Mouse (Mus musculus): Measurements from ENCODE around the gene Erf.

The Erf gene

DNA sequence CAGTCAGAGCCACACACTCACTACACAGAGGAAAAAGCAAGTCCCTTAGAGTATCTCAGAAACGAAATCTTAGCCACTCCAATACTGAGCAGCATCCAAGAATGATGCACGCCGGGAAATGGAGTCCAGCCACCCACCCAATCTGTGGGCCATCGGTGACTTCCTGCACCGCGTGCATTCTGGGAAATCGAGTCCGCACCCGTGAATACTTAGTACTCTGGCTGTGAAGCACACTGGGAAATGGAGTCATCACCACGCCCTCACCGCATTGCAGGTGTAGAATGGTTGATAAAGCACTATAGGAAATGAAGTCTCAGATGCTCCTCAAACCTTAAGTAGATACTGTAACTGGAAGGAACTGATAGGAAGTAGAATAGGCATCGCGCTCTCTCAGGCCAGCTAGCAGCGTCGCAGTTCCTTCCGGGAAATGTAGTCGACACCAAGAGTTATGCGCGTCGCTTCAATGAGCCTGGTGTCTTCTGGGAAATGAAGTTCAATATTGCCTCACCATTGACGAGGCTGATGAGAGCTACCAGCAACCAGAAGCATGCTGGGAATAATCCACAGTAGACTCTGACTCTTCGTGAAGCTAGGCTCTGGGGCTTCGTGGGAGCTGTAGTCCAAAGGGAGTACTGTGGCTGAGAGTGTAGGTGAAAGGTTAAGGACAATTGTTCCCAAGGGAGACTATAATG lies 12.4 kb downstream of the Erf start:
- DNase-seq = peak; percentile 85 to 94

- peak; percentile 96 to 98 for DNase-seq
These were observed 13.1 kb downstream of the Erf start, which contains the start of gene Gsk3a for GRCm38 (mm10) chr7:25237249-25238014. Gene Gsk3a, minus strand, starts transcription at chr7:25237851.

DNA sequence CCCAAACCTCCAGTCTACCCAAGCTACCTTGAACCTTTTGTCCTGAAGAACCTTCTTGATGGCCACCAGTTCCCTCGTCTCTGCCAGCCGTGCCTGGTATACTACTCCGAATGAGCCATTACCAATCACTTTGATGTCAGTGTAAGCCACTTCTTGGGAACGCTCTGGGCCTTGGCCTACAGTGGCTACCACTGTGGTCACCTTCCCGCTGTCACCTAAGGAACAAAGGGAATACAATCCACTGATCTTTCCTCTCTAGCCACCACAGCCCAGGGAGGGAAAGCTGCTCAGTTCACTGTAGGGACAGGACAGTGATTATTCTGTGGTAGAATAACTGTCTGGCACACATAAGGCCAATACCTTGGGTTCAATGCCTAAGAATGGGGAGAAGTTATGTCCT lies 15.0 kb downstream of the Erf start:
- DNase-seq = no peak

DNA sequence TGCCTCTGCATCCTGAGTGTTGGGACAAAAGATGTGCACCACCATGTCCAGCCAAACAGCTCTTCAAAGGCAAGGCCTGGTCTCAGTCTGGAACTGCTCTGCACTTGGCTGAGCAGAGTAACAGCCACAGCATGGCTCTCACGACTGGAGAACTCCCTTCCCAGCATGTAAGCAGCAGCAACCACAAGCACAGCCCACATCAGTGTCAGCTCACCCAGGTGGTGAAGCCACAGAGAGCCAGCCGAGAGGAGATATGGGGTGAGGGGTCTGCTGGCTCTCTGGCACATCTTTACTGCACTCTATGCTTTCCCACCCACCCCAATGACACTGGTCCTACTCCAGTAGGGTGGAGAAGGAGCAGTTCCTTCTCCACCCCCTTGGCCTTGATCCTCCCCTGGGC lies 17.5 kb downstream of the Erf start:
- DNase-seq = peak; percentile 65 to 79

- peak in 1 of 2 experiments; percentile 36 for DNase-seq
These were observed 18.4 kb downstream of the Erf start for GRCm38 (mm10) chr7:25232101-25232648.

- peak; percentile 19 to 48 for DNase-seq
These were observed 19.8 kb downstream of the Erf start for GRCm38 (mm10) chr7:25230690-25231285.

- no peak for DNase-seq
These were observed 22.8 kb downstream of the Erf start for GRCm38 (mm10) chr7:25227523-25228300.

DNA sequence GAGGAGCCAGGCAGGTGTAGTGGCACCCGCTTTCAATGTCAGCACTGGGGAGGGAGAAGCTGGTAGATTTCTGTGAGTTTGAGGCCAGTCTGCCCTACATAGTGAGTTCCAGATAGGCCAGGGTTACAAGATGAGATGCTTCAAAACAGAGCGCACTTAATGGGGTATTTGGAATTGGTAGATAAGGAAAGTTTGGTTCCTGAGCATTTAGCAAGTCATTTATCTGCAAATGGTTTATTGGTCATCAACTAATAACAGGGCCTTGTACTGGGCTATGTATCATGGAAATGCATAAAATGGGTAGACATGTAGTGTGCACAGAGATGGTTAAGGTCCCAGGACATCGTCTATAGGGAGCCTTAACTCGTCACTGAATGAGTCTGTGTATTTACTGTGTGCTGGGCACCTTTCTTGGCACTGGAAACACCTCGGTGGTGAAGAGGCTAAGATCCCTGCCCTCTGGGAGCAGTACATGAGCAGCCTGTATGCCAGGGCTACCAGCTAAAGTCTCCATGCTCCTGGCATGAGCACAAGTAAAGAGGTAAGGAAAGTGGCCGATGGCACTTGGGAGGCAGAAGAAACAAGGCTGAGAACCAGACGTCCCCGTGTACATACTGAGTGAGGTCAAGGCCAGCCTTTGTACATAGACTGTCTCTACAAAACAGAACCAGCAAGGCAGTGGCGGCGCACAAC lies 28.1 kb downstream of the Erf start:
- no peak for DNase-seq

- DNase-seq = peak; percentile 99
These were observed 29.3 kb downstream of the Erf start, which contains the start of gene Zfp526 for GRCm38 (mm10) chr7:25221102-25221883. Gene Zfp526, plus strand, starts transcription at chr7:25221425.

DNA sequence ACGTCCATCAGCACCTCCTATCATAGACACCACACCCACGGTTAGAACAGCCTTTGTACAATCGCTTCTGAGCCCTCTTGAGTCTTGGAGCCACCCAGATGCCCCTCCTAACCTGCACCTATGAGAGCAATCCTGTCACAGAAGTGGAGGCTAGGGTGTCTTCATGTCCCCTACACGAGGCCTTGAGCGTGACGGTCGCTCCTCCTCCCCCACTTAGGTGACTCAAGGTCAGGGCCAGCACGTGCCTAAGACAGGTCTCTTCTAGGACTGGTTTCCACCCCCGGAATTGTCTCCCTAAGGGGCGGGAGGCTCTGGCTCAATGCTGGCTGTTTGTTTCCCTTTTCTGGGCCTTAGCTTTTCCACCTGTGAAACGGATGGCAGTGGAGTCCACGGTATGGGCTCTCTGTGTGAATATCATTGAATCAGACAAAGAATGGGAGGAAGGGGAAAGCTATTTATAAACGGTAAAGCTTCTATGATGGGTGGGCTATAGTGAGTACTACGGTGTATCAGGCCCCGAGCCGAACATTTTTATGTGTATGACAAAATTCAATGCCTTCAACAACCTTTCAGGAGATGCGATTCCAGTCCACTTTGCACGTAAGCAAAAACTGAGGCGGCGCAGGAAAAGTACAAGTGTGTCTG lies 30.0 kb downstream of the Erf start, which contains the start of gene Dedd2:
TSS of gene Dedd2 (minus strand) at position 159 of the 645 bp plus-strand sequence.
- no peak for DNase-seq

DNA sequence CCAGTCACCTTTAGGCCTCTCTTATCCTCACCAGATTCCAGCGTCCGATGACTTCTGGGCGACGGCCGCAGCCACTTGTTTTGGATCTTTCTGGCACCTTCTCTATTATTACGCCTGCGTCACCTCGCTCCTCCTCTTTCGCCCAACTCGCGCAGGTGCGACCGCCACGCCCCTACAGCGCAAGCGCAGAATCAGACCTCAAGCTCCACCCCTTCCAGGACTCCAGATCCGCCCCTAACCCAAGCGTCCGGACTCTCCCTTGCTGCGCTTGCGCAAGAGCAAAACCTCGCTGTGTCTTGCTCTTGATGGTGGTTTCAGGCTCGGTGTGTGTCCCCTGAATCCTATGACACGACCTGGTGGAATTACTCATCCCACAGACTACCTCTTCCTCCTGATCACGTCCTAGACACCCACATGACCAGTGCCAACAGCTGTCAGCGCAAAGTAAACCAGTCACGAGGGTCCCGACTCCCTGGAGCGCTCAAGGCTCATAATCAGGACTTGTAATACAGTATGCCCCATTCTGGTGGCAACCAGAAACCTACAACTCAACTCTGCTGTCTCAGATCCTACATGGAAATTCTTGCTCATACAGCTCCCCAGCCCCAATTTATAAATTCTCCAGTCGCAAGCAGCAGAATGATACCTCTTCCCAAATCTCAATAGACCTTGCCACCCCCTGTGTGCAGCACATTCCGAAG lies 30.7 kb downstream of the Erf start:
- peak; percentile 96 to 97 for DNase-seq

DNA sequence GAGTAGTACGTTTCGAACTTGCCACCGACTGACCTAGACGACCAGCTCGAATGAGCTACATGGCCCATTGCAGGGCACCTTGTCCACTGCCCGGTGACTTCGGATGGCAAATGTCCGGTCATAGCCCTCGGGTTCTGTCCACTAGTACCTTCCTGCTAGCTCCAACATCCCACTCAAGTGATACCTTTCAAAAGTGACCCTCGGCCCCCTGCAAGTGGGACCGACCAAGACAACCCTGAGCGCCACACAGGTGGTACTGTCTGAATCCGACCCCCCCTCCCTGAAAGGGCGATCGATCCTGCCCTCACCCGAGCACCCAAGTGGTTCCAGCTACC lies 31.2 kb downstream of the Erf start:
- DNase-seq = no peak

GRCm38 (mm10) chr7:25218705-25219415 lies 31.7 kb downstream of the Erf start:
- peak; percentile 46 to 66 for DNase-seq

GRCm38 (mm10) chr7:25217653-25218395 lies 32.7 kb downstream of the Erf start:
- DNase-seq = no peak

DNA sequence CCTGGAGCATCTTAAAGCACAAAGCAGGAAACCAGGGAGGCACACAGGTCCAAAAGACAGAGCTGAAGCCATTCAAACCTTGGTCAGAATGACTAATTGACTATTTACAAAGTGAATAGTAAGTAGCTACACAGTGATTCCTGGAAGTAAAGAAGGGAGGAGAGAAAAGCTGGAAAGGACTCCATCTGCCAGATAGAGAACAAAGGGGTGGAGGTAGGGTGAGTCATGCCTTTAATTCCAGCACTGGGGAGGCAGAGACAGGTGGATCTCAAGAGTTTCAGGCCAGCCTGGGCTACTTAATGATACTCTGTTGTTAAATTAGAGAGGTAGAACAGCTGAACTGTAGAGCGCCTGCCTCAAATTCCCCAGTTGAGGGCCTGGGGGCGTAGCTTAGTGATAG lies 36.4 kb downstream of the Erf start:
- no peak for DNase-seq

GRCm38 (mm10) chr7:25213099-25213498 lies 37.5 kb downstream of the Erf start:
- DNase-seq = no peak

- no peak for DNase-seq
These were observed 40.1 kb downstream of the Erf start for GRCm38 (mm10) chr7:25210482-25210881.

DNA sequence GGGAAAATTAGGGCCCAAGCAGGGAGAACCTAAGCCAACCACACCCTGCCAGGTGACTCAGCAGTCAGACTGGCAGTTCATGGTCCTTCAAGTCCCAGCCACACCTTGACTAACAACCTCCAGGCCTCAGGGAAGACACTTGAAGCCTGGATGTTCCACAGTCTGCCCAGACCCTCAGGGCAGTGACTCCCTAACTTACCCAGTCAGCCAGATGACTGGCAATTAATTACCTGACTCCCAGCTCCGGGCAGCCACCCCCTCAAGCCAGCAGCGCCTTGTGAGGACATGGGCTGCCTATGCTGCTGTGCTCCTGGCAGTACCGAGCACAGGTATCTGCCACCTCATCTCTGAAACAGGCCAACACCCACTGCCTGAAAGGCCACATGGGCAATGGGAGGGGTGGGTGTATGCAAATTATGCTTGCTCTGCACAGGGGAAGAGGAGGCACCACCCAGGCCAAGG lies 41.4 kb downstream of the Erf start:
- no peak for DNase-seq

Data from thymus, adult 18-20 months (tissue).